Mouse (Mus musculus) heart, adult 9 months (tissue): ENCODE results near the gene Nhlh2.

Experiments used
- DNase-seq, 2 experiments: peaks; one replicate each; pipeline ENCODE4 v3.0.0; 2022; ENCODE audit warnings: low spot score in 2 of 2

The Nhlh2 gene

DNA sequence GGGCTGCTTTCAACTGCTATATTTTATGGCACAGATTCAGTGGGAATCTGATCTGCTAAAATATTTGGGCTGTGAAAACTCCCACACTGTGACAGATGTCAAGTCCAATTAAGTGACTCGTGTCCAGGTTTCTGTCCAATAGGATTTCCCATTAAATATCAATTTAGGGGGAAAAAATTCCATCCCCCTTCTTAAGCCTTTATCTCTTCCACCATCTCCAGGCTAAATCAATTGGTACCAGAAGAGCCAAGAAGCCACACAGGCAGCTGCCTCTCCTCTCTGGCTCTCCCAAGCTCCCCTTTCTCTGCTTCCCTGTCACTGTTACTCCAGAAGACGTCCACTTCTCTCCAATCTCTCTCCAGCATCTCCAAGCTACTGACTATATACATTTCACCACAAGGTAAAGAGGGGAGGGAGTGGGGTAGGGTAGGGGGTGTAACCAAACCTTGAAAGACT, at the start of gene Nhlh2:
TSS of gene Nhlh2 (plus strand) at position 151 of the 456 bp plus-strand sequence.
- DNase-seq, result no peak

DNA sequence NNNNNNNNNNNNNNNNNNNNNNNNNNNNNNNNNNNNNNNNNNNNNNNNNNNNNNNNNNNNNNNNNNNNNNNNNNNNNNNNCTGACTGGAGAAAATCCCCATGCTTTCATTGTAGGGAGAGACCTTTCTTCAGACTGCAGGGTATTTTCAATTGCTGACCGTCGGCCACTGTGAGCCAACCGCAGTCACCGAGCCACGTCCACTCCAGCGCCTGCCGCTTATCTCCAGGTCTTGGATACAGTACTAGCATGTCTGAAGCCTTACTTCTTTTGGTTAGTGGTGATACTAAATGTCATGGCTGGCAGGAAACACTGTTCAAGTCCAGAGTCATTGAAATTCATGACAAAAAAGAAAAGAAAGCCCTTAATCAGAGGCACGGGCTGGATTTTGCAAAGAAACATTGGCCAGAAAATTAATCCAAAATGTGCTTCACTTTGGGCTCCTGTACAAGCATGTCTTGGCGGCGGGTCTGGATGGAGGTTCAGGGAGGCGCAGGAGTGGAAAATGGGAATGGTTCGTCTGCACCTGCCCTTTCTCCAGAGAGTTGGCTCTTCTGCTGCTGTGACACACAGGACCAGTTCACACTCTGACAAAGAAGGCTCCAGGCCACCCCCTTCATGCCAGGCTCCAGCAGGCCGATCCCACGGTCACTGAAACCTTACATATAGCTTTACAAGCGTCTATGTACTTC, 48.6 kb upstream of the Nhlh2 start:
- no peak for DNase-seq

DNA sequence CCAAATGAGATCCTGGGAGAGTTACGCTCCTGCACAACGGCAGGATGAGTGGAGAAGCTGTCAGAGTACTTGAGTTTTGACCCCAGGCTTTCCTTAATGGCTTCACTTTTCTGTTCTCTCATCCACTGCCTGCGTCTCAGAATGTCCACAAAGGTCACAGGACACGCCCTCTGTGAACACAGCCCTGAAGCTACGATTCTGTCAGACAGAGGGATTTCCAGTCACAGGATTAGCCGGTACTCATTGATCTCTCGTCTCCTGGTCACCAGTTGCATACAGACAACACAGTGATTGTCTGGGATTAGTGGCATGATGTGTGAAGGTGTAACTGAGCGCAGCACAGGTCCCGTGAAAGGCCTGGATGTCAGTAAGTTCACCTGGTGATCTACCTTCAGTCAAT, 46.4 kb upstream of the Nhlh2 start:
- no peak for DNase-seq

DNA sequence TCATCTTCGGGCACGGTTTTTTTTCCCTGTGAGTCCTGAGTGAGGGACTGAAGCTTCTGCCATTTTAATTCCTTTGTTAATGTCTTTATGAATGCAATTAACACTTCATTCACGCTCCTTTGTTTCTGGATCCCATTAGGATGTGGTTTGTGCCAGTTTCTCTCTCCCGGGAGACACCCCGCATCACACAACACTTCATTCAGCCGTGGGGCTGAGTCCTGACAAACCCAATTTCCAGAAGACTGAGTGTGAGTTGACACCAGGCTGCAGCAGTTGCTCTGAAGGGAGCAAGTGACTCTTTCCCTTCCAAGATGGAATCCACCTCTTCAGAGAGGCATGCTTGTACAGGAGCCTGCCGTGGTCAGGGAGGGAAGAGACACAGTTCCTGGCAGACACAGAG, 45.5 kb upstream of the Nhlh2 start:
- DNase-seq, result no peak

- no peak for DNase-seq
Measured at GRCm38 (mm10) chr3:101966825-101967558, 42.9 kb upstream of the Nhlh2 start.

DNA sequence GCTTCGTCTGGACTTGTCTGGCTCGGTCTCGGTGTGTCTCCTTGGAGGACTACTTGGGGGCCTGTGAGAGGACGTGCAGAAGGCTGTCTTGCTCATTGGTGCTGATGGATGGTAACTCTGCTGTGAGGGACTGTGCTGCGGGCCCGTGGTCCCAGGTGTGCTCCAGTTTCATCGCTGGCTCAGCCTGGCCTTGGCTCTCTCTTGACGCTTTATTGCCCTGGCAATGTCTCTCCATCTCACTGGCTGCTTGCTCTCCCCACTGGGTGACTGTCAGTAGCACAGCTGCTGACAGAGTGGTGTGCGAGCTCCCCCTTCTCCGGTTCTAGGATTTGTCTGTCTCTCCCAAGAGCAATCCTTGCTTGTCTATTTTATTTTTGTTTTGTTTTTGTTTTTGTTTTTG, 34.5 kb upstream of the Nhlh2 start:
- DNase-seq, result no peak

- no peak for DNase-seq
Measured at GRCm38 (mm10) chr3:101978299-101978994, 31.4 kb upstream of the Nhlh2 start.

- DNase-seq, result no peak
Measured at GRCm38 (mm10) chr3:101983917-101984316, 26.0 kb upstream of the Nhlh2 start.

GRCm38 (mm10) chr3:101985634-101986033, 24.2 kb upstream of the Nhlh2 start:
- no peak for DNase-seq

GRCm38 (mm10) chr3:101990136-101990535, 19.7 kb upstream of the Nhlh2 start:
- DNase-seq, result no peak

DNA sequence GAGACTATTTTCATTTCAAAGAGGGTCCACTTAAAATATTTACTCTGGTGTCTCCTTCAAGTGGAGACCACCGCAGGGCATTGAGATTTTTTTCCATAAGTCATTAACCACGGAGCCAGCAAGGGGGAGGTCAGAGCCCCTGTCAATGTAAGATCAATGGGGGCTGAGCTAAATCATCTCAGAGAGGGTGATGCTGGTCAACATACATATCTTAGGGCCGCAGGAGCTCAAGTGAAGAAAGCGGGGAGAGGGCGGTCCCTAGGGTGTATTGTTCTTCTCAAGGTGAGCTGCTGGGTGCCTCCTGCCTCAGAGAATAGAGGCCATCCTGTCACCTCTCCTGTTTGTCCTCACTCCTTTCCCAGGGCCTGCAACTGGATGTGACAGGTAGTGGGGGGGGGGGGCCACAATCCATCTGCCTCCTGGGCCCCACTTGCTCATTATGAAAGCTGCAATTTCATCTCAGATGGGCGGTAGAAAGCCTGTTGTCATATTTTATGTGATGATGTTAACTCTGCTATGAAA, 18.8 kb upstream of the Nhlh2 start:
- DNase-seq, result no peak

- no peak for DNase-seq
Measured at GRCm38 (mm10) chr3:101997851-101998250, 12.0 kb upstream of the Nhlh2 start.

DNA sequence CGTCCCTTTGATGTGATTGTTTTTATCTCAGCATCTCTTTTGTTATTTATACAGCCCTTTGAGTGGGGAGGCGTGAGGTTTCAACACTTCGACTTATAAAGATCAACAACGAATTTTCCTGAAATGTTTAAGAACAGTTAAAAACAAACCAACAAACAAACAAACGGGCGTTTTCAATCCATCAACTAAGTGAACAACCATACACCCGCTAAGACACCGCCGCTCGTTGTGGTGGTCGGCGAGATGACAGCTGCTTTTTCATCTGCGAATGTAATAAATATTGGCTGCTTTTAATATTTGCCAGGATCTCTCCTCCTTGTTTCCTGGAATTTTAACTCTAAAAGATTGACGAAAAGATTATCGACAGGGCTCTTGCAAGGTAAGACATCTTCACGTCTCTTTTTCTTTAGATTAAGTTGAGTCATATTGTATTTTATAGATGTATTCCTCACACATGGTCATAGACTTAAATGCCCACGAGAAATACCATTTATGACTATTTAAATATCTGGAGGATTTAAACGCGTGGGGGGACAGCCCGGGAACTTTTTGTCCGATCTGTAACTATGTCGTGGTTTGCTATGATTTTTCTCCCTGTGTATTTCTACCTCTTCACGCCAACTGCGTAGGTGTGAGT, 923 bp downstream of the Nhlh2 start:
- DNase-seq, result no peak

DNA sequence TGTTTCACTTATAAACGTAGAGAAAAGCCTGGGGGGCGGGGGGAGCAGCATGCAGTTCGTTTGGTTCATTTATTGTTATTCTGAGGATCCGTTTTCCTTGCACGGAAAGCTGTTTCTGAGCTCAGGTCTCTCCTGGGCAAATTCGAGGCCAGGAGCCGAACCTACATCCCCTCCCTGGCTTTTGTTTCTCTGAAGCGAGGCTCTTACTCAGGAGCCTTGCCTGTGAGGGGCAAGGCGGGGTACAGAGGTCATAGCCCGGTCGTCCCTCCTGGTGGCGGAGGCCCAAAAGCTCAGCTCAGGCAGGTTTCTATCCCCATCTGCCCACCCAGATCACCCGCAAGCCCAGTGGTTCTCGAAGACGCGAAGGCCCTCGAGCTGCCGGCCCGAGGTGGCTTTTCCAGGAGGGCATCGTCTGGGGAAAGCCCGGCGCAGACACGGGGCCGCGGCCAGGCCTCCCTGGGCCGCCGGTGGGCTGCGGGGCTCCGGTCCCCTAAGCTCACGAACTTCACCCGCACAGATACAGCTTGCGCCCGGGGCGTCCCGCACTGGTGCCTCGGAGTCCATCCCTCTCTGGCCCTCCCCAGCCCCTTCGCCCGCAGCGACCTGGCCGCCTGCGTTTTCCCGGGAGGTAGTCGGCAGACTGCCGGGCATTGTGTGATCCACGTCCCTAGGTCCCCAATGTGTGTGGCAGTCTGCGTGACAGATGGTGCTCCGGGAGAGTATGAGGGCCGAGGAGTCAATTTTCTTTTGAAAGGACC, 1.6 kb downstream of the Nhlh2 start:
- no peak for DNase-seq

DNA sequence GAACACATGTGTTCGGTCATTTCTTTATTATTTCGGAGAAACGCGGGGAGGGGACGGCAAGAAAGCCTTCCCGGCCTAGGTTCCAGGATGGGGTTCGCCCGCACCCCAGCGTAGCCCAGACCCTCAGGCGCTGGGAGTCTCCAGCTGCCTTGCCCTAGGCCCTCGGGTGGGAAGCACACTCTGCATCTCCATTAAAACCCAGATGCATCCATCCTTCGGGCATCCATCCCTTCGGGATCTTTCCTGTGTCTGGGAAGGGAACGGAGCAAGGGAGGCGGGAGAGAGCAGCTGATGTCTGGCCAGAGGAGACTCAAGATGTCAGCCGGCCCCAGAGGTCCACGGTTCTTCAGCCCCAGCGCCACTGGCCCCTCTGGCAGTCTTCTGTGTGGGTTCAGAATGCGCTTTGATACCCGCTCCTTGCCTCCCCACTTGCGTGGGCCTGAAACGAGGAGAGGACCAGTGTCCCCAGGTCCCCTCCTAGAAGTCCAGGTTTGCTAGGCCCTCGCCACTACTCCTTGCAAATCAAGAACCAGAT, 2.3 kb downstream of the Nhlh2 start:
- DNase-seq, result no peak

DNA sequence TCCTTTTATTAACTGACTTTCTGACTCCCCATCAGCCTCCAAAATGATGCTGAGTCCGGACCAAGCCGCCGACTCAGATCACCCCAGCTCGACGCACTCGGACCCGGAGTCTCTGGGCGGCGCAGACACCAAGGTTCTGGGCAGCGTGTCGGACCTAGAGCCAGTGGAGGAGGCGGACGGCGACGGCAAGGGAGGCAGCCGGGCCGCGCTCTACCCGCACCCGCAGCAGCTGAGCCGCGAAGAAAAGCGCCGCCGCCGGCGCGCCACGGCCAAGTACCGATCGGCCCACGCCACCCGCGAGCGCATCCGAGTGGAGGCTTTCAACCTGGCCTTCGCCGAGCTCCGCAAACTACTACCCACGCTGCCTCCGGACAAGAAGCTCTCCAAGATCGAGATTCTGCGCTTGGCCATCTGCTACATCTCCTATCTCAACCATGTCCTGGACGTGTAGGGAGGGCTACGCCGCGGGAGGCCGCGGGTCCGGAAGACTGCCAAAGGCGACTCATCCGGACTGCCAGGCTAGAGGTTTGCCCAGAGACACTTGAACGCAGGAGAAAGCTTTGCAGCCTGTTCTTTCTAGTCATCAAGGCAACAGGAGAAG, 2.8 kb downstream of the Nhlh2 start:
- no peak for DNase-seq

DNA sequence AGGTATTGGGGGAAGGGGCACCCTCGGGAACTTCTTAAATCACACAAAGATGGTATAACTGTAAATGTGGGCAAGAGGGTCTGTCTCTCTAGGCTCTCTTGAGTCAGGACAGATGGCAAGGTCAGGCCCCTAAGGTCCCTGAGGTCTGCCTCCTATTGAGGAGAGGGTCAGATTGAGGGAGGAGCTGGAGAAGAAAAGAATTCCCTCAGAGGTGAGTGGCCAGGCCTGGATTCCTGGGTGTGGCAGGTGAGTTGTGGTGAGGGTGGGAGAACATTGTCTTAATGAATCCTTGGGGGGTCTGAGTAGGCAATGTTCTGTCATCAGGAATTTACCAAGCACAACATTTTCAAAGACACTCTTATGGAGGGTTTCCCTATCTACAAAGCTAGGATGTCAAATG, 10.7 kb downstream of the Nhlh2 start:
- DNase-seq, result no peak

DNA sequence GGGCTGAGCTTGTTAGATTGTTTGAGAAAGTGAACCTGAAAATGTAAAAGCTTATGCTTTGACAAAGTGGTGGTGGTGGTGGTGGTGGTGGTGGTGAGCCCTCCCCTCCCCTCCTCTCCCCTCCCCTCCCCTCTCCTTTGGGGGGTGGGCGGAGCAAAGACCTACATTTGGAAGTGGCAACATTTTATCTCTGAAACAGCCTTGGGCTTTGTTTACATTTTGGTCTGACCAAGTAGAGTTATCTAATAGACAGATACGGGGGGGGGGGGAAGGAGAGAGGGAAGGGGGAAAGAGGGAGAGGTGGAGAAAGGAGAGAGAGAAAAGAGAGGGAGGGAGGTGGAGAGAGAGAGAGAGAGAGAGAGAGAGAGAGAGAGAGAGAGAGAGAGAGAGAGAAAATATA, 12.8 kb downstream of the Nhlh2 start:
- DNase-seq, result no peak

DNA sequence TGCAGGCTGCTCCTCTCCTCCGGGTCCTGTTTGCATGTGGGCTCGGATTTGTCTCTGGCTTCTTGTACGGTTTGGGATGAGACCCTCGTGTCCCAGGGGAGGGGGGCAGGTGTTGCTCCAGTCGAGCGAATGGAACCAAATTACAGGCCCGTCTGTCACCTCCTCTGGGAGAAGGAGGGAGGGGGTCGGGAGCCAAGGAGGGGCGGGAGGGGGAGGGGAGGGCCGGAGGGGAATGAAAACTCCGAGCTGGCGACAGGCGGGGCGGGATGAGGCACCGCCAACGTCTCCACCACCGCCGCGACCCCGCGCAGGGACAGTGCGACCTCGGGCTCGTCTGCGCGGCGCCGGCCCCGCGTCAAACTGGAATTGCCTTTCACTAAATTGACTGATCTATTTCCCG, 13.5 kb downstream of the Nhlh2 start:
- no peak for DNase-seq

GRCm38 (mm10) chr3:102023829-102024228, 14.0 kb downstream of the Nhlh2 start:
- DNase-seq, result no peak
